Mouse (Mus musculus) liver, postnatal 0 days (tissue): Measurements from ENCODE around the gene Adcy4.

Experiments
- CTCF ChIP-seq: sonication (generic); IDR thresholded peaks from 2 replicates; pipeline ENCODE4 v1.5.1; 2016; ENCODE audit warnings: antibody characterized with exemption, low read depth
- EP300 ChIP-seq: IDR thresholded peaks from 2 replicates; pipeline ENCODE4 v1.6.1; 2016; ENCODE audit warnings: antibody characterized with exemption, low read depth, mild to moderate bottlenecking

- no peak for TF ChIP-seq CTCF
- no peak for TF ChIP-seq EP300
Observed at GRCm38 (mm10) chr14:55777176-55777575, 6.7 kb downstream of the Adcy4 start.
